Mouse (Mus musculus) E14TG2a.4 (cell line): ENCODE results near the gene Nudt4.

ENCODE experiments used
- H3K27me3 ChIP-seq: 2 replicates; pipeline ENCODE4 v1.6.1; 2014; ENCODE audit warnings: low read length, control low read depth; ENCODE audit not compliant: insufficient read depth
- H3K36me3 ChIP-seq: 2 replicates; pipeline ENCODE4 v1.6.1; 2014; ENCODE audit warnings: low read length, control low read depth; ENCODE audit not compliant: insufficient read depth
- H3K4me1 ChIP-seq: replicated peaks from 2 replicates; pipeline ENCODE4 v1.6.1; 2014; ENCODE audit warnings: low read depth, low read length, control low read depth
- H3K4me3 ChIP-seq: replicated peaks from 2 replicates; pipeline ENCODE4 v1.5.1; 2014; ENCODE audit warnings: mild to moderate bottlenecking, low read length
- H3K9me3 ChIP-seq: 2 replicates; pipeline ENCODE4 v1.6.1; 2014; ENCODE audit warnings: low read length, control low read depth
- CTCF ChIP-seq: conservative IDR thresholded peaks from 2 replicates; pipeline ENCODE4 v1.5.1; 2014; ENCODE audit warnings: low read length
- NANOG ChIP-seq: IDR thresholded peaks from 2 replicates; pipeline ENCODE4 v1.6.1; 2014; ENCODE audit warnings: borderline replicate concordance, low read length, mixed read lengths
- POU5F1 ChIP-seq: IDR thresholded peaks from 2 replicates; pipeline ENCODE4 v1.6.1; 2014; ENCODE audit warnings: low read length, borderline replicate concordance

Nudt4 gene

GRCm38 (mm10) chr10:95536222-95536541 is 27.8 kb downstream of the Nudt4 start:
- Histone ChIP-seq H3K27me3 (no peaks in the 10 kb centered on the region), H3K4me1 (peaks cover 59% of the 10 kb centered on the region), H3K36me3 (peaks cover 7% of the 10 kb centered on the region), H3K4me3 (no peak overlapping the region), H3K9me3 (no peaks in the 10 kb centered on the region)
- TF ChIP-seq NANOG, result no peak
- TF ChIP-seq POU5F1, result no peak
- no peak for TF ChIP-seq CTCF

GRCm38 (mm10) chr10:95535399-95536221 is 28.3 kb downstream of the Nudt4 start:
- TF ChIP-seq CTCF (peak; percentile 23; the same call in 1 of the 2 replicates), NANOG (no peak)
- H3K9me3 ChIP-seq, result no peaks in the 10 kb centered on the region
- H3K27me3 ChIP-seq, result no peaks in the 10 kb centered on the region
- no peak overlapping the region for H3K4me3 ChIP-seq
- H3K4me1 ChIP-seq, result peaks cover 65% of the 10 kb centered on the region
- H3K36me3 ChIP-seq, result peaks cover 3% of the 10 kb centered on the region

- Histone ChIP-seq H3K9me3 (no peaks in the 10 kb centered on the region), H3K36me3 (peaks cover 3% of the 10 kb centered on the region; the same call in 1 of the 2 replicates), H3K27me3 (no peaks in the 10 kb centered on the region), H3K4me1 (peaks cover 69% of the 10 kb centered on the region), H3K4me3 (peak overlapping the region; percentile 24)
- no peak for TF ChIP-seq CTCF
- TF ChIP-seq NANOG, result no peak
- TF ChIP-seq POU5F1, result no peak
These were observed 30.6 kb downstream of the Nudt4 start for GRCm38 (mm10) chr10:95533382-95533781.

- H3K9me3 ChIP-seq, result no peaks in the 10 kb centered on the region
- H3K36me3 ChIP-seq, result peaks cover 3% of the 10 kb centered on the region; the same call in 1 of the 2 replicates
- TF ChIP-seq NANOG (no peak), POU5F1 (no peak), CTCF (no peak)
- H3K4me1 ChIP-seq, result peaks cover 69% of the 10 kb centered on the region
- no peaks in the 10 kb centered on the region for H3K27me3 ChIP-seq
- H3K4me3 ChIP-seq, result peak overlapping the region; percentile 24
These were observed 31.0 kb downstream of the Nudt4 start for GRCm38 (mm10) chr10:95532916-95533315.

- no peaks in the 10 kb centered on the region for H3K27me3 ChIP-seq
- no peaks in the 10 kb centered on the region for H3K9me3 ChIP-seq
- no peak overlapping the region for H3K4me3 ChIP-seq
- TF ChIP-seq POU5F1 (no peak), CTCF (no peak), NANOG (no peak)
- peaks cover 80% of the 10 kb centered on the region for H3K4me1 ChIP-seq
- H3K36me3 ChIP-seq, result peaks cover 13% of the 10 kb centered on the region
These were observed 33.3 kb downstream of the Nudt4 start for GRCm38 (mm10) chr10:95530551-95531121.

- H3K27me3 ChIP-seq, result no peaks in the 10 kb centered on the region
- H3K36me3 ChIP-seq, result peaks cover 37% of the 10 kb centered on the region
- TF ChIP-seq POU5F1, result no peak
- TF ChIP-seq CTCF, result no peak
- no peak for TF ChIP-seq NANOG
- H3K4me3 ChIP-seq, result no peak overlapping the region
- H3K9me3 ChIP-seq, result no peaks in the 10 kb centered on the region
- H3K4me1 ChIP-seq, result peaks cover 90% of the 10 kb centered on the region
These were observed 37.3 kb downstream of the Nudt4 start for GRCm38 (mm10) chr10:95526495-95527122.

GRCm38 (mm10) chr10:95525871-95526270 is 38.1 kb downstream of the Nudt4 start:
- no peaks in the 10 kb centered on the region for H3K9me3 ChIP-seq
- TF ChIP-seq CTCF (no peak), NANOG (no peak), POU5F1 (no peak)
- no peaks in the 10 kb centered on the region for H3K27me3 ChIP-seq
- H3K36me3 ChIP-seq, result peaks cover 38% of the 10 kb centered on the region
- peaks cover 89% of the 10 kb centered on the region for H3K4me1 ChIP-seq
- no peak overlapping the region for H3K4me3 ChIP-seq

- no peak for TF ChIP-seq CTCF
- TF ChIP-seq POU5F1, result no peak
- no peak for TF ChIP-seq NANOG
- H3K36me3 ChIP-seq, result peaks cover 35% of the 10 kb centered on the region
- peaks cover 89% of the 10 kb centered on the region for H3K4me1 ChIP-seq
- H3K27me3 ChIP-seq, result no peaks in the 10 kb centered on the region
- H3K4me3 ChIP-seq, result no peak overlapping the region
- no peaks in the 10 kb centered on the region for H3K9me3 ChIP-seq
These were observed 38.8 kb downstream of the Nudt4 start for GRCm38 (mm10) chr10:95525037-95525675.
